Mouse (Mus musculus): ENCODE data around the gene Dock1. TPM values are rescaled to one million over a fixed set of nuclear protein-coding genes. Genes with fewer than 3 reads are reported as not detected.

The Dock1 gene
- 17.7 and 19.6 TPM in 2 replicates for polyA plus RNA-seq (2012; rRNA removed)

DNA sequence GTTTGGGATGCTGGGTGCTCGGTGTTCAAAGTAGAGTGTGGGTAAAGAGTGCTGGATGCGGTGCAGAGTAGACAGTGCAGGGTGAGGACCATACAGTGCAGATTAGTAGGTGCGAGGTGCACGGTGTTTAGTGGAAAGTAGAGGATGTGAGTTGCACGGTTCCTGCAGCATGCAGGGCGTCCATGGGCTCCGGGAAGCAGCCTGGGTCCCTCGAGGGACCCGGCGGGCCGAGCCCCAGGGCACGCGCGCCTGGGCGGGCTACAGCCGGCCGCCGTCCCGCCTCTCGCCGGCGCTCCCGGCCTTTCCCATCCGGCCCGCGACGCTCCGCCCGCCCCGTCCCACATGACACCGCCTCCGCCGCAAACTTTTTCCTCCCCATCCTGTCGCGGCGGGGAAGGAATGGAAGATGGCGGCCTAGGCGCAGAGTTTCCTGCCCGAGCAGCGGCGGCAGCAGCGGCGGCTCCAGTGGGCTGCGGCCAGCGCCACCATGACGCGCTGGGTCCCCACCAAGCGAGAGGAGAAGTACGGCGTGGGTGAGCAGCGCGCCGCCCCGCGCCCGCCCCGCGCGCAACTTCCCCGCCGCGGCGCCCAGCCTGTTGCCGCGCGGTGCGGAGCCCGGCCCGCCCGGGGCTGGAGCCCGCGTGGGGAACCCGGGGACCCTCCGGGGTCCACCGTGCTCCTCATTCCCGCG lies at the start of gene Dock1:
Gene Dock1 (plus strand): TSS at position 343 of the 691 bp plus-strand sequence.
- Histone ChIP-seq H3K27ac (ENCODE audit: insufficient read depth, low read depth, low read length) (peak within 1 kb of the TSS; percentile 49), H3K4me1 (ENCODE audit: control insufficient read depth, insufficient read depth, low read length) (peaks cover 24% of the 10 kb centered on the region), H3K27me3 (replicated peaks; ENCODE audit: control insufficient read depth, insufficient read depth, low read length) (no peaks in the 10 kb centered on the region), H3K4me3 (ENCODE audit: insufficient read depth, low read depth, low read length) (peak within 1 kb of the TSS; percentile 76), H3K36me3 (ENCODE audit: control insufficient read depth, insufficient read depth, low read length) (no peaks in the 10 kb centered on the region)
- DNase-seq: peak; percentile 87
- under 1% methylated on average over 76 of the region's 77 CpGs for WGBS
- TF ChIP-seq CTCF (conservative IDR thresholded peaks at IDR 0.05; ENCODE audit: insufficient read depth, insufficient read length, low read depth, low read length) (no peak), POLR2A (IDR thresholded peaks at IDR 0.05; ENCODE audit: low read depth, low read length) (peak; percentile 42)

GRCm38 (mm10) chr7:134627906-134628305 lies 42.5 kb upstream of the Dock1 start:
- Histone ChIP-seq H3K4me1 (ENCODE audit: control insufficient read depth, insufficient read depth, low read length) (no peaks in the 10 kb centered on the region), H3K4me3 (ENCODE audit: insufficient read depth, low read depth, low read length) (no peak overlapping the region), H3K27me3 (replicated peaks; ENCODE audit: control insufficient read depth, insufficient read depth, low read length) (no peaks in the 10 kb centered on the region), H3K27ac (ENCODE audit: insufficient read depth, low read depth, low read length) (no peak overlapping the region), H3K36me3 (ENCODE audit: control insufficient read depth, insufficient read depth, low read length) (no peaks in the 10 kb centered on the region)
- no peak for DNase-seq
- 84% methylated on average over 4 of the region's 4 CpGs for WGBS
- no peak for TF ChIP-seq CTCF (conservative IDR thresholded peaks at IDR 0.05; ENCODE audit: insufficient read depth, insufficient read length, low read depth, low read length)
- TF ChIP-seq POLR2A (IDR thresholded peaks at IDR 0.05; ENCODE audit: low read depth, low read length): no peak

DNA sequence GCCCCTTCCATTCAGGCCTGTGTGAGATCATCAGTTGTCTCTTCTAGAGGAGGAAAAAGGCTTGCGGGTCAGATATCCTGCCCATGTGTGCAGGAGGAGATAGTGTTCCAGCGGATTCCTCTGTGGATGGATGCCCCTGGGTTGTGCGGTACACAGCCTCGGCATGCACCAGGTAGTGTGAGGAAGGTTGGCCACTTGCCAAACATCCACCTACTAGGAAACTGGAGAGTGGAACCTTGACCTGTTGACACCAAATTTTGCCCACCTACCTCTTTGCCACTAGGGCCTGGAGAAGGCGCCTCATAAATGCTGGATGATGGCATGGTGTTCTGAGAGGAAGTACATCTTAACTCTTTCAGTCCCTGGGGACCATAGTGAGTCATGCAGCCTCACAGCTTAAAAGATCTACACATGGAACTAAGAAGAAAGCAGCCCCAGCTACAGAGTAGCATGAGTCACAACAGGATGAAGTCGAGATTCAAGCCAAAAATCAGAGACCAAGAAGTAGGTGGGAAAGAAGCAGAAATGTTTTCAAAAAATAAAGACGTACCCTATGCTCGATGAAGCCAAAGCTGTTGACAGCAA lies 20.1 kb upstream of the Dock1 start:
- H3K27ac ChIP-seq (ENCODE audit: insufficient read depth, low read depth, low read length): no peak overlapping the region
- DNase-seq: no peak
- no peaks in the 10 kb centered on the region for H3K36me3 ChIP-seq (ENCODE audit: control insufficient read depth, insufficient read depth, low read length)
- no peaks in the 10 kb centered on the region for H3K4me1 ChIP-seq (ENCODE audit: control insufficient read depth, insufficient read depth, low read length)
- H3K27me3 ChIP-seq (replicated peaks; ENCODE audit: control insufficient read depth, insufficient read depth, low read length): no peaks in the 10 kb centered on the region
- no peak overlapping the region for H3K4me3 ChIP-seq (ENCODE audit: insufficient read depth, low read depth, low read length)
- 61% methylated on average over 8 of the region's 8 CpGs for WGBS
- no peak for TF ChIP-seq CTCF (conservative IDR thresholded peaks at IDR 0.05; ENCODE audit: insufficient read depth, insufficient read length, low read depth, low read length)
- TF ChIP-seq POLR2A (IDR thresholded peaks at IDR 0.05; ENCODE audit: low read depth, low read length): no peak

DNA sequence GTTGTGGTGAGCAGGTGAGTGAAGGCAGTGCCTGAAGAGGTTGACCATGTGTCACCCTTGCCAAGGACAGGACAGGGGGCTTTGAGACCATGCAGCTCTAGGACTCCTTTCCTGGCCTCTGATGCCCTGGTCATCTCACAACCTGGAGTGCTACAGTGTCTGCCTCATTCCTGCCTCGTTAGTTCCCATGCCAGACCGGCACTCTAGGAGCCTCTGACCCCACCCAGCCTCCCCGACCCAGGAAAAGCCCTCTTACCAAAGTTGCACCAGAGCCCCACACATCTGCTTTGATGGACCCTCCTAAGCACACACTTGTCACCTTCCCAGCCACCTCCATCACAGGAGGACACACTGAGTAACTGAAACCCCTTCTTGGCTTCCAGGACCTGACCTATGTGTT lies 19.4 kb upstream of the Dock1 start:
- Histone ChIP-seq H3K27ac (ENCODE audit: insufficient read depth, low read depth, low read length) (no peak overlapping the region), H3K27me3 (replicated peaks; ENCODE audit: control insufficient read depth, insufficient read depth, low read length) (no peaks in the 10 kb centered on the region), H3K36me3 (ENCODE audit: control insufficient read depth, insufficient read depth, low read length) (no peaks in the 10 kb centered on the region), H3K4me1 (ENCODE audit: control insufficient read depth, insufficient read depth, low read length) (no peaks in the 10 kb centered on the region), H3K4me3 (ENCODE audit: insufficient read depth, low read depth, low read length) (no peak overlapping the region)
- WGBS: 84% methylated on average over 3 of the region's 3 CpGs
- DNase-seq: no peak
- TF ChIP-seq POLR2A (IDR thresholded peaks at IDR 0.05; ENCODE audit: low read depth, low read length) (no peak), CTCF (conservative IDR thresholded peaks at IDR 0.05; ENCODE audit: insufficient read depth, insufficient read length, low read depth, low read length) (no peak)

- H3K4me1 ChIP-seq (ENCODE audit: control insufficient read depth, insufficient read depth, low read length): no peaks in the 10 kb centered on the region
- H3K4me3 ChIP-seq (ENCODE audit: insufficient read depth, low read depth, low read length): no peak overlapping the region
- no peak for TF ChIP-seq POLR2A (IDR thresholded peaks at IDR 0.05; ENCODE audit: low read depth, low read length)
- no peaks in the 10 kb centered on the region for H3K36me3 ChIP-seq (ENCODE audit: control insufficient read depth, insufficient read depth, low read length)
- H3K27ac ChIP-seq (ENCODE audit: insufficient read depth, low read depth, low read length): no peak overlapping the region
- H3K27me3 ChIP-seq (replicated peaks; ENCODE audit: control insufficient read depth, insufficient read depth, low read length): no peaks in the 10 kb centered on the region
- DNase-seq: no peak
- 16% methylated on average over 2 of the region's 2 CpGs for WGBS
Measured at GRCm38 (mm10) chr7:134663241-134663640, 7.2 kb upstream of the Dock1 start.

DNA sequence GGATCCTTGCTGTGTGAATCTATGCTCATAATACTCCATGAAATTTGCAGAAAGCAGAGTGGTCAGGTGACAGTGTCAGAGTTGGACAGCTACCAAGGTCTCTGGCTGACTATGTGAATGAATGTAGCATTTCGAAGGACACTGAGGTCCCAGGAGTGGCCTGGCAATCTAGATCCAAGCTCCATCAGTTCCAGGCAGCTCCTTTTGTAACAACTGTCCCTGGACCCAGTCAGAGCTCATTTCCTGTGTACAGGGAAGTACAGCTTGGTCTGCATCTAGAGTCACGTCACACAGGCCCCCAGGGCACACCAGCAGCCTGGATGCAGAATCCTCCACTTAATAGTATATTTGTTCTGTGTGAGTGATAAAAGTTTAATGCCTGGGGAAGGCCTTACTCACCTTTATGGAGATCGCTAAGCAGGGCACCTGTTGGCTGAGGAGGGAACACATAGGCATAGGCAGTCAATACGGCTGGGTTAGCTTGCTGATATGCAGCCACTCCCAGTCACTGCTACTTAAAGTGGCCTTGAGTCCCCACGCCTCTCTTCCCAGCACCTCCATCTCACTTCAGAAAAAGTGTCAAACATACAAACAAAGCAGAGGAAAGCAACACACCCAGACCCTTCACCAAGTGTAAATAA lies 4.7 kb upstream of the Dock1 start:
- Histone ChIP-seq H3K27ac (ENCODE audit: insufficient read depth, low read depth, low read length) (no peak overlapping the region), H3K27me3 (replicated peaks; ENCODE audit: control insufficient read depth, insufficient read depth, low read length) (no peaks in the 10 kb centered on the region), H3K4me1 (ENCODE audit: control insufficient read depth, insufficient read depth, low read length) (peaks cover 8% of the 10 kb centered on the region; the same call in 1 of the 2 replicates), H3K4me3 (ENCODE audit: insufficient read depth, low read depth, low read length) (no peak overlapping the region), H3K36me3 (ENCODE audit: control insufficient read depth, insufficient read depth, low read length) (no peaks in the 10 kb centered on the region)
- 81% methylated on average over 5 of the region's 5 CpGs for WGBS
- TF ChIP-seq CTCF (conservative IDR thresholded peaks at IDR 0.05; ENCODE audit: insufficient read depth, insufficient read length, low read depth, low read length) (no peak), POLR2A (IDR thresholded peaks at IDR 0.05; ENCODE audit: low read depth, low read length) (no peak)
- no peak for DNase-seq

DNA sequence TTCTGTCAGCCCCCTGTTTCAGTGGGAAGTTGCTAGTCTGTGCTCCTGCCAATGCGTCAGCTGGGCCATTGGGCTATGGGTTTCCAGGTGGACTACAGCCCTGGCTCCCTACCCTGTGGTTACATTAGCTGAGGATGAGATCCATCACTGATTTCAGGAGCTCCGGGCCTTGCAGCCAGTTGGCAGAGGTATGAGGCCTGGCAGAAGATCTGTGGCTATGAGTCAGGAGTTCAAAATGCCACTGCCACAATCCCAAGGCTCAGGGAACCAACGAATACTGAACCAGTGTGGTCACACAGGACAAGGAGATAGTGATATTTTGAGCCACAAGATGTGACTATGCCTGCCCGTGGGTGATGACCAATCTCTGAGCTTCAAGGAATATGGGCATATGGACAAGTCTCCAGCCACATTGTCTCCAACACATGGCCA lies 3.2 kb upstream of the Dock1 start:
- WGBS: 86% methylated on average over 4 of the region's 4 CpGs
- Histone ChIP-seq H3K27ac (ENCODE audit: insufficient read depth, low read depth, low read length) (no peak overlapping the region), H3K4me3 (ENCODE audit: insufficient read depth, low read depth, low read length) (no peak overlapping the region), H3K27me3 (replicated peaks; ENCODE audit: control insufficient read depth, insufficient read depth, low read length) (no peaks in the 10 kb centered on the region), H3K36me3 (ENCODE audit: control insufficient read depth, insufficient read depth, low read length) (no peaks in the 10 kb centered on the region), H3K4me1 (ENCODE audit: control insufficient read depth, insufficient read depth, low read length) (peaks cover 17% of the 10 kb centered on the region)
- TF ChIP-seq POLR2A (IDR thresholded peaks at IDR 0.05; ENCODE audit: low read depth, low read length) (no peak), CTCF (conservative IDR thresholded peaks at IDR 0.05; ENCODE audit: insufficient read depth, insufficient read length, low read depth, low read length) (no peak)
- DNase-seq: no peak
